ENCODE assay signal across 7 mouse cellular contexts in genomic region chr14:40450823-40451222, GRCm38 (mm10).
DNase-seq lines count a peak whose midpoint lies in the region; ATAC-seq and TF ChIP-seq lines count a peak whose summit lies in the region.
"Not testable (repeated sequence)": the region's sequence is repeated elsewhere in the genome, so short reads cannot be mapped to it uniquely, and the experiment has no call there.

No protein-coding gene starts in this region.

- H3K27me3 ChIP-seq in embryonic facial prominence, embryonic 14.5 days (replicated peaks; ENCODE audit: control insufficient read depth, insufficient read depth, low read length); kidney, postnatal 0 days (ENCODE audit: insufficient read depth, low read length): not testable (repeated sequence)

- ATAC-seq in embryonic facial prominence, embryonic 14.5 days (ENCODE audit: low read depth); kidney, postnatal 0 days (replicated peaks; ENCODE audit: low FRiP score, low read depth): not testable (repeated sequence)

- H3K4me1 ChIP-seq in embryonic facial prominence, embryonic 14.5 days (ENCODE audit: control insufficient read depth, insufficient read depth, low read length); kidney, postnatal 0 days (replicated peaks; ENCODE audit: insufficient read depth, low read length): not testable (repeated sequence)

- DNase-seq in 416B (ENCODE audit: low read depth), result peak; percentile 42
- peak; percentile 6 for DNase-seq in adrenal gland, adult 8-10 months
- peak; percentile 0 for DNase-seq in embryonic facial prominence, embryonic 14.5 days (ENCODE audit: low spot score)
- DNase-seq in heart, adult 9 months (ENCODE audit: low spot score in 2 of 2), result peak; percentile 12 to 33
- DNase-seq in kidney, adult 18-20 months, result peak; percentile 13
- peak; percentile 40 for DNase-seq in kidney, postnatal 0 days (ENCODE audit: low spot score)
- DNase-seq in kidney, postnatal 36 days, result peak; percentile 23 to 51

- not testable (repeated sequence) for H3K4me3 ChIP-seq in embryonic facial prominence, embryonic 14.5 days (ENCODE audit: low read depth, low read length); kidney, postnatal 0 days (replicated peaks; ENCODE audit: low read depth, low read length)

- WGBS in embryonic facial prominence, embryonic 14.5 days, result 83% methylated on average over 8 of the region's 8 CpGs
- WGBS in kidney, postnatal 0 days, result 75% methylated on average over 8 of the region's 8 CpGs

- H3K9ac ChIP-seq in embryonic facial prominence, embryonic 14.5 days (ENCODE audit: low read depth, low read length); kidney, postnatal 0 days (ENCODE audit: low read depth, low read length): not testable (repeated sequence)

- H3K9me3 ChIP-seq in embryonic facial prominence, embryonic 14.5 days (ENCODE audit: control insufficient read depth, low read length); kidney, postnatal 0 days (replicated peaks; ENCODE audit: low read length): not testable (repeated sequence)

- H3K4me2 ChIP-seq in embryonic facial prominence, embryonic 14.5 days (ENCODE audit: low read depth, low read length); kidney, postnatal 0 days (ENCODE audit: low read length): not testable (repeated sequence)

- H3K27ac ChIP-seq in embryonic facial prominence, embryonic 14.5 days (replicated peaks; ENCODE audit: low read depth, low read length); kidney, postnatal 0 days: not testable (repeated sequence)

- not testable (repeated sequence) for TF ChIP-seq CTCF in kidney, postnatal 0 days (IDR thresholded peaks at IDR 0.05; ENCODE audit: low read depth)

- H3K36me3 ChIP-seq in embryonic facial prominence, embryonic 14.5 days (ENCODE audit: control insufficient read depth, insufficient read depth, low read length); kidney, postnatal 0 days (ENCODE audit: insufficient read depth, low read length): not testable (repeated sequence)
